Mouse (Mus musculus): ENCODE measurements at regions not wholly inside any gene's neighbourhood (a gene's known extent, or its start where the extent isn't known, plus 50 kb on each side); places are given as distances from the start of the nearest gene placed in this dataset.

GRCm38 (mm10) chr12:56403626-56404025 is 57.9 kb upstream of the Mbip start:
- no peak for DNase-seq (ENCODE audit: low spot score in 2 of 2)

DNA sequence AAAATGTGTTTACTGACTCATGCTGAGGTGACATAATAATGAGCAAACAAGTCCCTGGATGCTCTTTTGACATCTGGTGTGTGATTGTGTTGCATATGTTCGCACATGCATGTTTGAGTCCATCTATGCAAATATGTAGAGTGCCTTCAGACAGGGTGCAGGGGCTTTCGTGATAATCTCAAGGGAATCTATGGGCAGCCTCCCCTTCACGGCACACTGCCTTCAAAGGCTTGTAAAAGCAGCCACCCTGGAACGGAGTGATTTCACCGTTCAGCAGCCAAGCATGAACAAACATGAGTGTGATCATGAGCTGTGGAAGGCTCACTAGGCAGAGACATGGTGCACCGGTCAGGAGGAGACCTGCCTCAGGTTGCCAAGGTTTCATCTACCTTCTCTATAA is 57.1 kb upstream of the Mbip start:
- DNase-seq (ENCODE audit: low spot score in 2 of 2), result no peak

- no peak for DNase-seq (ENCODE audit: low spot score in 2 of 2)
Observed at GRCm38 (mm10) chr12:56402137-56402536, 56.4 kb upstream of the Mbip start.

Measured in adrenal gland, adult 18-20 months (tissue).